18 mouse cellular contexts compared by ENCODE assay signal in genomic region chr8:122824571-122824970, GRCm38 (mm10). TPM values are rescaled to one million over a fixed set of nuclear protein-coding genes. Genes with fewer than 3 reads are reported as not detected.
DNase-seq lines count a peak whose midpoint lies in the region; ATAC-seq lines count a peak whose summit lies in the region.
"Had no signal": no experiment of that assay in that cellular context is flagged by ENCODE, and none has a peak within 500 bp of the region (broad histone marks: within the 10 kb centered on the region; RNA-seq: fewer than 3 reads in every experiment).

No protein-coding gene starts in this region.

- no peaks in the 10 kb centered on the region; the same call in 1 of the 2 replicates for H3K27me3 ChIP-seq in forebrain, embryonic 16.5 days (replicated peaks; ENCODE audit: control insufficient read depth, insufficient read depth, low read length)
- peaks cover 9% of the 10 kb centered on the region; the same call in 1 of the 2 replicates for H3K27me3 ChIP-seq in heart, embryonic 12.5 days (replicated peaks)
- H3K27me3 ChIP-seq in liver, embryonic 12.5 days (replicated peaks): peaks cover 54% of the 10 kb centered on the region

- peak; percentile 72; the same call in 1 of the 2 replicates for ATAC-seq in cerebellum, adult (ENCODE audit: insufficient number of reproducible peaks, low FRiP score, low TSS enrichment)
- ATAC-seq in forebrain, embryonic 16.5 days: peak; percentile 78
- no peak for ATAC-seq in erythroid progenitor cell, adult 5-6 weeks (replicated peaks; ENCODE audit: low FRiP score, poor library complexity, severe bottlenecking)
- ATAC-seq in heart, embryonic 12.5 days (ENCODE audit: insufficient number of reproducible peaks, low FRiP score): no peak
- no peak for ATAC-seq in liver, embryonic 12.5 days
- ATAC-seq: inflammation-experienced regulatory T-cells, adult 6 months; lung, postnatal 0 days had no signal

- WGBS in forebrain, embryonic 16.5 days: 33% methylated on average over 5 of the region's 5 CpGs
- 36% methylated on average over 5 of the region's 5 CpGs for WGBS in heart, embryonic 12.5 days
- 47% methylated on average over 5 of the region's 5 CpGs for WGBS in liver, embryonic 12.5 days (ENCODE audit: insufficient replicate concordance)

- H3K36me3 ChIP-seq in forebrain, embryonic 16.5 days (ENCODE audit: control insufficient read depth, insufficient read depth): no peaks in the 10 kb centered on the region
- H3K36me3 ChIP-seq in heart, embryonic 12.5 days: no peaks in the 10 kb centered on the region
- no peaks in the 10 kb centered on the region for H3K36me3 ChIP-seq in liver, embryonic 12.5 days
- H3K36me3 ChIP-seq: midbrain, embryonic 12.5 days had no signal

- peaks cover 12% of the 10 kb centered on the region for H3K4me1 ChIP-seq in forebrain, embryonic 16.5 days (replicated peaks; ENCODE audit: control insufficient read depth, insufficient read depth, low read length)
- H3K4me1 ChIP-seq in heart, embryonic 12.5 days (replicated peaks): no peaks in the 10 kb centered on the region
- peaks cover 15% of the 10 kb centered on the region; the same call in 1 of the 2 replicates for H3K4me1 ChIP-seq in liver, embryonic 12.5 days

- 0 out of 2 replicates have a peak overlapping the region, but pooled peaks have one; percentile 8 for H3K27ac ChIP-seq in forebrain, embryonic 16.5 days (ENCODE audit: low read length)
- no peak overlapping the region for H3K27ac ChIP-seq in heart, embryonic 12.5 days (ENCODE audit: poor library complexity, severe bottlenecking)
- H3K27ac ChIP-seq in liver, embryonic 12.5 days: no peak overlapping the region

- H3K4me2 ChIP-seq in forebrain, embryonic 16.5 days (ENCODE audit: low read length): no peak overlapping the region
- H3K4me2 ChIP-seq in heart, embryonic 12.5 days: no peak overlapping the region
- H3K4me2 ChIP-seq in liver, embryonic 12.5 days: no peak overlapping the region
- H3K4me2 ChIP-seq: liver, embryonic 11.5 days; midbrain, embryonic 12.5 days had no signal

- H3K9me3 ChIP-seq in forebrain, embryonic 16.5 days (ENCODE audit: control insufficient read depth, low read length): no peaks in the 10 kb centered on the region
- no peaks in the 10 kb centered on the region for H3K9me3 ChIP-seq in heart, embryonic 12.5 days (replicated peaks)
- no peaks in the 10 kb centered on the region for H3K9me3 ChIP-seq in liver, embryonic 12.5 days (replicated peaks)
- H3K9me3 ChIP-seq: midbrain, embryonic 12.5 days had no signal

- H3K4me3 ChIP-seq in forebrain, embryonic 16.5 days (replicated peaks; ENCODE audit: low read length): no peak overlapping the region
- H3K4me3 ChIP-seq in heart, embryonic 12.5 days: no peak overlapping the region
- no peak overlapping the region for H3K4me3 ChIP-seq in liver, embryonic 12.5 days
- H3K4me3 ChIP-seq: erythroblast, embryonic 14.5 days; midbrain, embryonic 12.5 days had no signal

- no peak overlapping the region for H3K9ac ChIP-seq in forebrain, embryonic 16.5 days (replicated peaks; ENCODE audit: low read depth, low read length)
- H3K9ac ChIP-seq in heart, embryonic 12.5 days: no peak overlapping the region
- no peak overlapping the region for H3K9ac ChIP-seq in liver, embryonic 12.5 days
- H3K9ac ChIP-seq: midbrain, embryonic 12.5 days had no signal

- no peak for DNase-seq in cerebellum, postnatal 4 days (ENCODE audit: low spot score in 2 of 2)
- DNase-seq in NIH3T3 (ENCODE audit: low read depth): peak; percentile 13
- DNase-seq in cerebellum, postnatal 14 days: peak; percentile 69 to 81
- DNase-seq: adrenal gland, postnatal 14 days; gastrocnemius, postnatal 25 days; layer of hippocampus, postnatal 36 days had no signal

RNA-seq across cellular contexts. Expression of gene Cdh15, which starts 23.2 kb away (rescaled TPM):
- polyA plus RNA-seq in forebrain, embryonic 16.5 days (2015; fragmentation: Nextera tagmentation; extraction: Ambion mirVana): 1.2 and 1.6 TPM in 2 replicates
- total RNA-seq in erythroid progenitor cell, adult 5-6 weeks (2015; ENCODE audit: low replicate concordance): not detected in 2 replicates
- not detected in 2 replicates for total RNA-seq in erythroid progenitor cell, adult 5-6 weeks (2017; ENCODE audit: low replicate concordance)
- polyA plus RNA-seq in heart, embryonic 12.5 days (2016; fragmentation: Nextera tagmentation; extraction: Ambion mirVana): 0.33 and 0.36 TPM in 2 replicates
- polyA plus RNA-seq in liver, embryonic 12.5 days (2016; fragmentation: Nextera tagmentation; extraction: Ambion mirVana): 0.17 and 0.66 TPM in 2 replicates
- total RNA-seq: common myeloid progenitor, adult 5-6 weeks had no signal
- polyA plus RNA-seq: erythroblast, embryonic 14.5 days; spleen, adult 2 months had no signal

RNA-seq across cellular contexts. Expression of gene Acsf3, which starts 49.3 kb away (rescaled TPM):
- polyA plus RNA-seq in forebrain, embryonic 16.5 days (2015; fragmentation: Nextera tagmentation; extraction: Ambion mirVana): 13.6 and 15.9 TPM in 2 replicates
- total RNA-seq in erythroid progenitor cell, adult 5-6 weeks (2015; ENCODE audit: low replicate concordance): 1.4 and 1.7 TPM in 2 replicates
- total RNA-seq in erythroid progenitor cell, adult 5-6 weeks (2017; ENCODE audit: low replicate concordance): 1.2 and 2.3 TPM in 2 replicates
- 14.4 and 17.3 TPM in 2 replicates for polyA plus RNA-seq in heart, embryonic 12.5 days (2016; fragmentation: Nextera tagmentation; extraction: Ambion mirVana)
- polyA plus RNA-seq in liver, embryonic 12.5 days (2016; fragmentation: Nextera tagmentation; extraction: Ambion mirVana): 10.8 and 11.3 TPM in 2 replicates

Comparison
In these comparisons a context has a peak if more than half of its experiments do, and no peak if none do; other contexts are left out.
1. DNase-seq: peak in NIH3T3 (single experiment) and cerebellum, postnatal 14 days (2 of 2); none in cerebellum, postnatal 4 days (0 of 2).
2. ATAC-seq: peak in cerebellum, adult (single experiment) and forebrain, embryonic 16.5 days (single experiment); none in erythroid progenitor cell, adult 5-6 weeks (single experiment), heart, embryonic 12.5 days (single experiment) and liver, embryonic 12.5 days (single experiment).